Mouse (Mus musculus) midbrain, embryonic 14.5 days (tissue): ENCODE measurements around the gene Id4. TPM values are rescaled to one million over a fixed set of nuclear protein-coding genes. Genes with fewer than 3 reads are reported as not detected.

Experiments
- ATAC-seq: fragments of 200-750 bp; cut with Nextera tagmentation; 2 replicates; pipeline ENCODE4 v1.8.0; 2017; ENCODE audit warnings: moderate number of reproducible peaks, moderate library complexity; ENCODE audit not compliant: low FRiP score, low TSS enrichment
- DNase-seq: peaks from one replicate; pipeline ENCODE4 v3.0.0-alpha.2; 2015
- H3K27ac ChIP-seq: fragments of 300-500 bp; sonication (generic); replicated peaks from 2 replicates; pipeline ENCODE4 v1.5.1; 2014; ENCODE audit warnings: mild to moderate bottlenecking, low read depth, low read length, moderate library complexity
- H3K27me3 ChIP-seq: fragments of 300-500 bp; sonication (generic); 2 replicates; pipeline ENCODE4 v1.6.1; 2014; ENCODE audit warnings: low read length, control low read depth, mixed read lengths; ENCODE audit not compliant: control insufficient read depth, insufficient read depth
- H3K36me3 ChIP-seq: fragments of 300-500 bp; sonication (generic); 2 replicates; pipeline ENCODE4 v1.6.1; 2014; ENCODE audit warnings: low read length, control low read depth; ENCODE audit not compliant: control insufficient read depth, insufficient read depth
- H3K4me1 ChIP-seq: fragments of 300-500 bp; sonication (generic); 2 replicates; pipeline ENCODE4 v1.6.1; 2014; ENCODE audit warnings: mild to moderate bottlenecking, antibody characterized with exemption, low read length, control low read depth; ENCODE audit not compliant: control insufficient read depth, insufficient read depth
- H3K4me2 ChIP-seq: fragments of 300-500 bp; sonication (generic); 2 replicates; pipeline ENCODE4 v1.6.1; 2014; ENCODE audit warnings: mild to moderate bottlenecking, low read length, moderate library complexity
- H3K4me3 ChIP-seq: fragments of 300-500 bp; sonication (generic); replicated peaks from 2 replicates; pipeline ENCODE4 v1.5.1; 2014; ENCODE audit warnings: low read depth, low read length
- H3K9ac ChIP-seq: fragments of 300-500 bp; sonication (generic); replicated peaks from 2 replicates; pipeline ENCODE4 v1.6.1; 2014; ENCODE audit warnings: mild to moderate bottlenecking, low read length, moderate library complexity
- H3K9me3 ChIP-seq: fragments of 300-500 bp; sonication (generic); 2 replicates; pipeline ENCODE4 v1.6.1; 2016; ENCODE audit warnings: low read length, control low read depth, mixed read lengths; ENCODE audit not compliant: control insufficient read depth
- WGBS: fragments of 180-500 bp; shearing (Covaris S2); extraction: QIAGEN DNeasy Blood & Tissue Kit; methylation state at CpG from one replicate; pipeline ENCODE4 v1.1.7; 2014; 5-methylcytosine and 5-hydroxymethylcytosine counted together
- polyA plus RNA-seq: library from polyadenylated mRNA; unstranded; fragments of >200 nt; fragmentation: Nextera tagmentation; extraction: Ambion mirVana; gene quantifications from 2 replicates; pipeline ENCODE4 v1.2.1, GENCODE M21; 2014

The Id4 gene
- polyA plus RNA-seq, 1 experiment from 2014 or later = 149 TPM

DNA sequence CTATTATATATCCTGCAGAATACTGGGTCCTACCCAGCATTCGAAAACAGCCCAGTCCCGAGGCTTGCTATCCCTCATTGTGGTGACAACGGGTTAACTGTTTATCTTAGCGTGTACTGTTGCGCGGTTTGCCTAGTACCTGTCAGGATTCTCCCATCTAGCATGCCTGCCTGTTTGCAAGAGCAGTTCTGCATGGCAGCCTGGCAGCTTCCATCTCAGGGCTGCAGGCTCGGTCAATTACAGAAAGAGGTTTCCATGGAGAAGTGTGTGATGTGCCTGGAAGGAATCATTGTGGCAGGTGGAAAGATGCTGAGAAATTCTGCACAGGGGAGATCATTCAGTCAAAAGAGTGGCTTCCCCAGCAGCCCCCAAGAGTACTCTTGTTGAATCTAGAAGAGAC lies 16.0 kb downstream of the Id4 start:
- Histone ChIP-seq H3K27ac (peak overlapping the region; percentile 81), H3K27me3 (no peaks in the 10 kb centered on the region), H3K9me3 (no peaks in the 10 kb centered on the region), H3K4me3 (no peak overlapping the region), H3K9ac (no peak overlapping the region), H3K36me3 (no peaks in the 10 kb centered on the region), H3K4me1 (peaks cover 21% of the 10 kb centered on the region), H3K4me2 (no peak overlapping the region)
- DNase-seq = peak; percentile 78
- WGBS = 32% methylated on average over 7 of the region's 7 CpGs
- ATAC-seq = no peak; the same call in 1 of the 2 replicates

DNA sequence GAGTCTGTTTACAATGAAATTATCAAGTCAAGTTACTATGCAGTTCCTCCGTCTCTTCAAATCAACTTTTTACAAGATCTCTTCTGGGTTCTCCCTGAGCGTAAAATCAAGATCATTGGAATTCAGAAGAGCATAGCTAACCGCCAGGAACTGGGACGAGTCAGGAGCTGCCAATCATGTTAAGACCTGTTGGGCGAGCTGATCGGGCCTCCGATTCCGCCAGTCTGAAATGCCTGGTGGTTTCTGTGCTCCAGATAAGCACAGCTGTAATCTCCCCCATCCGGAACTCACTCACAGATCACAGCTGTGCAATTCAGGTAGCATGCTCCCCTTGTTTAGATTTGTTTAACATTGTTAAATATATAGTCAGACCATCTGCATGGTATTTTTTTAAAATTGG lies 23.4 kb downstream of the Id4 start:
- Histone ChIP-seq H3K4me1 (peaks cover 23% of the 10 kb centered on the region), H3K9me3 (no peaks in the 10 kb centered on the region), H3K27ac (no peak overlapping the region), H3K4me2 (no peak overlapping the region), H3K4me3 (no peak overlapping the region), H3K36me3 (no peaks in the 10 kb centered on the region), H3K9ac (no peak overlapping the region), H3K27me3 (no peaks in the 10 kb centered on the region)
- WGBS = 64% methylated on average over 9 of the region's 9 CpGs
- no peak for DNase-seq
- ATAC-seq = no peak

DNA sequence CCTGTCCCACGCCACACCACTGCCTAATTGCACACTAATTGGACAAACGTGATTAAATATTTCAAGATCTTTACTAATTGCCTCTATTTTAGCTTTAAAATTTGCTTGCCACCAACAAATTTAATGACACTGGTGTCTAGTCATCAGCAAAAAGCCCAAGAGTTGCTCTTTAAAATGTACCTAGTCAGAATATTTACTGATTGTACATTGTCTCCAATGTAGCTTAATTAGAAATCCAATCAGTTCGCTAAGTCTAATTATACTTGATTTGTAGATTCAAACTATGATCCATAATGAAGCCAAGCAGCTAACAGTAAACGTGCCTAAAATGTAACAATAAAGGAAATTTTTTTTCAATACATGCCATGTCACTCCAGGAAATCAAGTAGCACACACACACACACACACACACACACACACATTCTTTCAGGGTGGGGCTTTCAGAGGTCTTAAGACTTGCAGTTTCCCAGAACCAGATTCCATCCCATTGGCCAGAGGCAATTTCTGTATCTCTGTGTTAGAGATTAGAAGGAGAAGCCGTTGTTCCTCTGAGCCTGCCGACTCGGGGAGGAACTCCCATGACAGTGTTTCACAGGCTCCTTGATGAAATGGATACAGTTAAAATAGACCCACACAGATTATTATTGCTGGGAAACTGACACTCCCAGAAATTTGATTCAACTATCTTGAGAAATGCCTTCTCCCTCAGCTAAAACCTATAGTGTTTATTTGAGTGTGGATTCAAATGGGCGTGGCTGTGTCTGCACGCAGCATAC lies 24.1 kb downstream of the Id4 start:
- ATAC-seq (no peak), DNase-seq (peak; percentile 38)
- H3K27me3 ChIP-seq = no peaks in the 10 kb centered on the region
- peaks cover 29% of the 10 kb centered on the region for H3K4me1 ChIP-seq
- H3K9me3 ChIP-seq = no peaks in the 10 kb centered on the region
- peak overlapping the region; percentile 46; the same call in 1 of the 2 replicates for H3K27ac ChIP-seq
- H3K9ac ChIP-seq = no peak overlapping the region
- no peaks in the 10 kb centered on the region for H3K36me3 ChIP-seq
- WGBS = 69% methylated on average over 9 of the region's 9 CpGs
- no peak overlapping the region for H3K4me3 ChIP-seq
- H3K4me2 ChIP-seq = no peak overlapping the region

DNA sequence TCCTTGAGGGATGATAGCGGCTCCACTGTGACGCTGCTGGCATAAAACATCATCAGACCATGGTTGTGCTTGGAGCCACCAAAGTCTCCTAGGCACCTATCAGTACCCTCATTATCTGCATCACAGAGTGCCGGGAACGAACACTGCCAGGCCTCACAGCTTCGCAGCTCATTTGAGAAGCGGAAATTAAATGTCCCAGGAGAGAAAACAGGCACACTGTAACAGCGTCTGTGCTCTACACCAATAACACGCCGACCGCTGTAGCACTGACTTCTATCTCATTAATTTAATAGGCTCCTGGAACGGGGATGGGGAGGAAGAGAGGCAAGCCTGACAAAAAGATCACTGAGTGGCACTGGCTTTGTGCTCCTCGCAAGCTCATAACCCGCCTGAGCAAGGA lies 29.4 kb downstream of the Id4 start:
- Histone ChIP-seq H3K27me3 (no peaks in the 10 kb centered on the region), H3K27ac (peak overlapping the region; percentile 87), H3K4me3 (no peak overlapping the region), H3K36me3 (no peaks in the 10 kb centered on the region), H3K4me1 (peaks cover 42% of the 10 kb centered on the region), H3K9ac (peak overlapping the region; percentile 18; the same call in 1 of the 2 replicates), H3K4me2 (peak overlapping the region; percentile 38), H3K9me3 (no peaks in the 10 kb centered on the region)
- DNase-seq = peak; percentile 84
- WGBS = 17% methylated on average over 13 of the region's 13 CpGs
- ATAC-seq = peak; percentile 90

DNA sequence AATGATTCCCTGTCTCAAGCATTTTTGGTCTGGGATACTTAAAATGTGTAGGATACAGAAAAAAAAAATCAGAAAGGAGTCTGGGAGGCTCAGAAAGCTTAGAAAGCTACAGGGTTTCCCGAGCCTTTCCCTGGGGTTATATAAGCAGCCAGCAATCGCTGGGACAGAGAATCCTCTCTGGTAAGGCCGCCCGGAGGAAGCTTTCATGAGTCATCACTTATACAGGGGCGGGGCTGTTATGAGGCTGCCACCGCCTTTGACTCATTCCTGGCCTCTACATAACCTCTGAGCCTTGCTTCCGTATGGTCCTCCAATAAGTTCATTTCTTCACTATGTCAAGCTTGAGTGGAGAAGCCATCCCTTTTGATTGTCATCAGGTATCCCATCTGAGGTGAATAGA lies 53.5 kb downstream of the Id4 start:
- WGBS = 83% methylated on average over 7 of the region's 7 CpGs

More for the DNA sequence above, 53.5 kb downstream of the Id4 start:
- Histone ChIP-seq H3K4me2 (no peak overlapping the region), H3K9me3 (no peaks in the 10 kb centered on the region; the same call in 1 of the 2 replicates), H3K9ac (no peak overlapping the region), H3K4me3 (no peak overlapping the region), H3K4me1 (peaks cover 17% of the 10 kb centered on the region), H3K36me3 (no peaks in the 10 kb centered on the region), H3K27me3 (no peaks in the 10 kb centered on the region), H3K27ac (no peak overlapping the region)
- ATAC-seq = no peak
- DNase-seq = no peak
